Mouse (Mus musculus) MEL (cell line): Measurements from ENCODE around the gene Usp20.

Experiments used
- CTCF ChIP-seq, 3 experiments: IDR thresholded peaks in 2 of 3; conservative IDR thresholded peaks in 1 of 3; 2 replicates each; pipeline ENCODE4 v1.5.1; 2011 to 2012; ENCODE audit warnings: low read length in 3 of 3, low read depth in 2 of 3, mild to moderate bottlenecking in 2 of 3, improper control_type of control experiment in 1 of 3, inconsistent platforms in 1 of 3, mixed read lengths in 1 of 3, moderate library complexity in 1 of 3; ENCODE audit not compliant: control insufficient read depth in 1 of 3, insufficient read depth in 1 of 3, poor library complexity in 1 of 3, severe bottlenecking in 1 of 3
- ELF1 ChIP-seq: IDR thresholded peaks from 2 replicates; pipeline ENCODE4 v1.6.1; 2014; ENCODE audit warnings: low read depth, mild to moderate bottlenecking, inconsistent platforms, low read length, improper control_type of control experiment, moderate library complexity
- GABPA ChIP-seq: IDR thresholded peaks from 2 replicates; pipeline ENCODE4 v1.6.1; 2012; ENCODE audit warnings: low read depth, mild to moderate bottlenecking, inconsistent platforms, low read length, improper control_type of control experiment, moderate library complexity
- GATA1 ChIP-seq: IDR thresholded peaks from 2 replicates; pipeline ENCODE4 v1.6.1; 2011; ENCODE audit warnings: low read depth, low read length, improper control_type of control experiment
- MAX ChIP-seq: IDR thresholded peaks from 2 replicates; pipeline ENCODE4 v1.6.1; 2011; ENCODE audit warnings: low read length, improper control_type of control experiment
- MAZ ChIP-seq: IDR thresholded peaks from 2 replicates; pipeline ENCODE4 v1.6.1; 2012; ENCODE audit warnings: low read depth, mild to moderate bottlenecking, inconsistent platforms, low read length, improper control_type of control experiment
- RCOR1 ChIP-seq: IDR thresholded peaks from 2 replicates; pipeline ENCODE4 v1.6.1; 2012; ENCODE audit warnings: low read depth, mild to moderate bottlenecking, inconsistent platforms, low read length, improper control_type of control experiment
- SMC3 ChIP-seq: IDR thresholded peaks from 2 replicates; pipeline ENCODE4 v1.6.1; 2011; ENCODE audit warnings: low read depth, low read length, improper control_type of control experiment
- TAL1 ChIP-seq: IDR thresholded peaks from 2 replicates; pipeline ENCODE4 v1.6.1; 2012; ENCODE audit warnings: mild to moderate bottlenecking, inconsistent platforms, low read length, moderate library complexity, mixed read lengths
- TCF12 ChIP-seq: IDR thresholded peaks from 2 replicates; pipeline ENCODE4 v1.6.1; 2014; ENCODE audit warnings: low read depth, mild to moderate bottlenecking, inconsistent platforms, low read length, improper control_type of control experiment, moderate library complexity
- USF1 ChIP-seq: IDR thresholded peaks from 2 replicates; pipeline ENCODE4 v1.6.1; 2014; ENCODE audit warnings: low read depth, mild to moderate bottlenecking, inconsistent platforms, low read length, improper control_type of control experiment, moderate library complexity
- ZC3H11A ChIP-seq: IDR thresholded peaks from 2 replicates; pipeline ENCODE4 v1.6.1; 2012; ENCODE audit warnings: low read depth, mild to moderate bottlenecking, inconsistent platforms, low read length, improper control_type of control experiment
- ZNF384 ChIP-seq: IDR thresholded peaks from 2 replicates; pipeline ENCODE4 v1.6.1; 2012; ENCODE audit warnings: low read depth, mild to moderate bottlenecking, inconsistent platforms, low read length, improper control_type of control experiment

DNA sequence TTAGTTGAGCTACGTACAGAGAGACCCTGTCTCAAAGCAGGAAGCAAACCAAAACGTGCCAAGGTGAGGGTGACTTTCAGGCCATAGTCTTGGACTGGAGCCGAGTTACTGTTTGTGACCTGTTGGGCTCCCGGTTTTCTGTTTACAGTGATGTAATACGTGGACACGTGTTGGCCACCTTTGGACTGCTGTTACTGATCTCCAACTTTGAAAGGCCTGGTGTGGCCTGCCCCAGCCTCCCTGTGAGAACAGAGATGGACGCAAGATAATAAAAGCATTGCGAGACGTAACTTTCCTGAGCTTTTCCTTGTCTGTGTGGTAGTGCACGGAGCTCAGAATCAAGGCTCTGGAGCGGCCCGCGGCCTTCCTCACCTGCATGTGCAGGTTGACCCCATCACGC is 23.4 kb upstream of the Usp20 start:
- TF ChIP-seq GATA1 (no peak), TCF12 (no peak), CTCF (IDR thresholded peaks at IDR 0.05 in 2 of 3, conservative IDR thresholded peaks at IDR 0.05 in 1 of 3; ENCODE audit: control insufficient read depth in 1 of 3, insufficient read depth in 1 of 3, low read depth in 2 of 3, low read length in 3 of 3, poor library complexity in 1 of 3, severe bottlenecking in 1 of 3) (no peak), SMC3 (no peak), ELF1 (no peak), MAZ (no peak), USF1 (no peak), ZC3H11A (no peak), ZNF384 (no peak), TAL1 (no peak), MAX (no peak), GABPA (no peak), RCOR1 (no peak)
